Mouse (Mus musculus): ENCODE data around the gene Rab3il1. TPM values are rescaled to one million over a fixed set of nuclear protein-coding genes. Genes with fewer than 3 reads are reported as not detected.

Rab3il1 gene
- total RNA-seq, 2 experiments from 2014 or later: 262 to 345 TPM

- no peak for ATAC-seq (replicated peaks; ENCODE audit: low FRiP score, poor library complexity, severe bottlenecking)
These were observed 36.1 kb downstream of the Rab3il1 start for GRCm38 (mm10) chr19:10037534-10037933.

GRCm38 (mm10) chr19:10038364-10038763 is 36.9 kb downstream of the Rab3il1 start:
- no peak for ATAC-seq (replicated peaks; ENCODE audit: low FRiP score, poor library complexity, severe bottlenecking)

GRCm38 (mm10) chr19:10038910-10039309 is 37.4 kb downstream of the Rab3il1 start:
- no peak for ATAC-seq (replicated peaks; ENCODE audit: low FRiP score, poor library complexity, severe bottlenecking)

GRCm38 (mm10) chr19:10039615-10040014 is 38.1 kb downstream of the Rab3il1 start:
- ATAC-seq (replicated peaks; ENCODE audit: low FRiP score, poor library complexity, severe bottlenecking): no peak

GRCm38 (mm10) chr19:10040866-10041387 is 39.5 kb downstream of the Rab3il1 start:
- ATAC-seq (replicated peaks; ENCODE audit: low FRiP score, poor library complexity, severe bottlenecking): 0 out of 2 replicates have a peak, but pooled peaks have one; percentile 4

- peak; percentile 45 for ATAC-seq (replicated peaks; ENCODE audit: low FRiP score, poor library complexity, severe bottlenecking)
These were observed 40.1 kb downstream of the Rab3il1 start, which contains the start of gene Fads3 for GRCm38 (mm10) chr19:10041388-10042148. TSS of gene Fads3 (plus strand) at chr19:10041569.

GRCm38 (mm10) chr19:10042232-10042631 is 40.8 kb downstream of the Rab3il1 start:
- peak; percentile 25; the same call in 1 of the 2 replicates for ATAC-seq (replicated peaks; ENCODE audit: low FRiP score, poor library complexity, severe bottlenecking)

- ATAC-seq (replicated peaks; ENCODE audit: low FRiP score, poor library complexity, severe bottlenecking): no peak
These were observed 41.3 kb downstream of the Rab3il1 start for GRCm38 (mm10) chr19:10042816-10043215.

GRCm38 (mm10) chr19:10043643-10044042 is 42.2 kb downstream of the Rab3il1 start:
- no peak for ATAC-seq (replicated peaks; ENCODE audit: low FRiP score, poor library complexity, severe bottlenecking)

GRCm38 (mm10) chr19:10045707-10046106 is 44.2 kb downstream of the Rab3il1 start:
- ATAC-seq (replicated peaks; ENCODE audit: low FRiP score, poor library complexity, severe bottlenecking): peak; percentile 41; the same call in 1 of the 2 replicates

- no peak for ATAC-seq (replicated peaks; ENCODE audit: low FRiP score, poor library complexity, severe bottlenecking)
These were observed 44.9 kb downstream of the Rab3il1 start for GRCm38 (mm10) chr19:10046346-10046745.

GRCm38 (mm10) chr19:10046983-10047382 is 45.5 kb downstream of the Rab3il1 start:
- ATAC-seq (replicated peaks; ENCODE audit: low FRiP score, poor library complexity, severe bottlenecking): no peak

GRCm38 (mm10) chr19:10049533-10049932 is 48.1 kb downstream of the Rab3il1 start:
- ATAC-seq (replicated peaks; ENCODE audit: low FRiP score, poor library complexity, severe bottlenecking): no peak

GRCm38 (mm10) chr19:10050438-10050837 is 49.0 kb downstream of the Rab3il1 start:
- no peak for ATAC-seq (replicated peaks; ENCODE audit: low FRiP score, poor library complexity, severe bottlenecking)

- ATAC-seq (replicated peaks; ENCODE audit: low FRiP score, poor library complexity, severe bottlenecking): no peak
These were observed 51.2 kb downstream of the Rab3il1 start for GRCm38 (mm10) chr19:10052698-10053097.

GRCm38 (mm10) chr19:10053692-10054260 is 52.3 kb downstream of the Rab3il1 start:
- ATAC-seq (replicated peaks; ENCODE audit: low FRiP score, poor library complexity, severe bottlenecking): no peak

- ATAC-seq (replicated peaks; ENCODE audit: low FRiP score, poor library complexity, severe bottlenecking): no peak
These were observed 53.0 kb downstream of the Rab3il1 start for GRCm38 (mm10) chr19:10054361-10055075.

GRCm38 (mm10) chr19:10055261-10055660 is 53.8 kb downstream of the Rab3il1 start:
- ATAC-seq (replicated peaks; ENCODE audit: low FRiP score, poor library complexity, severe bottlenecking): no peak

GRCm38 (mm10) chr19:10055783-10056660 is 54.6 kb downstream of the Rab3il1 start:
- no peak for ATAC-seq (replicated peaks; ENCODE audit: low FRiP score, poor library complexity, severe bottlenecking)
